Mouse (Mus musculus) CH12.LX (cell line): Measurements from ENCODE around the gene Ubash3b.

ENCODE experiments used
- CTCF ChIP-seq, 2 experiments: IDR thresholded peaks in 1 of 2; conservative IDR thresholded peaks in 1 of 2; 2 replicates each; pipeline ENCODE4 v1.5.1; 2011 to 2012; ENCODE audit warnings: low read depth in 2 of 2, low read length in 2 of 2, improper control_type of control experiment in 1 of 2, inconsistent platforms in 1 of 2, mild to moderate bottlenecking in 1 of 2, moderate library complexity in 1 of 2
- E2F4 ChIP-seq: IDR thresholded peaks from 2 replicates; pipeline ENCODE4 v1.6.1; 2011; ENCODE audit warnings: low read depth, low read length, improper control_type of control experiment; ENCODE audit not compliant: insufficient replicate concordance
- EP300 ChIP-seq: IDR thresholded peaks from 2 replicates; pipeline ENCODE4 v1.6.1; 2011; ENCODE audit warnings: low read length, improper control_type of control experiment
- GABPA ChIP-seq: IDR thresholded peaks from 2 replicates; pipeline ENCODE4 v1.6.1; 2012; ENCODE audit warnings: low read depth, low read length, improper control_type of control experiment, inconsistent platforms; ENCODE audit not compliant: insufficient replicate concordance
- HCFC1 ChIP-seq: IDR thresholded peaks from 2 replicates; pipeline ENCODE4 v1.6.1; 2012; ENCODE audit warnings: low read depth, mild to moderate bottlenecking, inconsistent platforms, low read length, improper control_type of control experiment
- IRF4 ChIP-seq: IDR thresholded peaks from 2 replicates; pipeline ENCODE4 v1.6.1; 2014; ENCODE audit warnings: low read depth, mild to moderate bottlenecking, inconsistent platforms, low read length, improper control_type of control experiment
- MAX ChIP-seq: IDR thresholded peaks from 2 replicates; pipeline ENCODE4 v1.6.1; 2011; ENCODE audit warnings: low read length, improper control_type of control experiment
- MEF2A ChIP-seq: IDR thresholded peaks from 2 replicates; pipeline ENCODE4 v1.6.1; 2014; ENCODE audit warnings: low read depth, mild to moderate bottlenecking, inconsistent platforms, low read length, improper control_type of control experiment, borderline replicate concordance
- MYC ChIP-seq: IDR thresholded peaks from 2 replicates; pipeline ENCODE4 v1.6.1; 2011; ENCODE audit warnings: low read depth, mild to moderate bottlenecking, improper control_type of control experiment, low read length
- POLR2A ChIP-seq: IDR thresholded peaks from 2 replicates; pipeline ENCODE4 v1.6.1; 2011; ENCODE audit warnings: low read depth, mild to moderate bottlenecking, improper control_type of control experiment, low read length
- POLR2AphosphoS2 ChIP-seq: IDR thresholded peaks from 2 replicates; pipeline ENCODE4 v1.6.1; 2011; ENCODE audit warnings: low read depth, low read length, improper control_type of control experiment
- SMC3 ChIP-seq: IDR thresholded peaks from 2 replicates; pipeline ENCODE4 v1.6.1; 2011; ENCODE audit warnings: low read depth, low read length, improper control_type of control experiment
- TCF12 ChIP-seq: IDR thresholded peaks from 2 replicates; pipeline ENCODE4 v1.6.1; 2014; ENCODE audit warnings: low read depth, mild to moderate bottlenecking, inconsistent platforms, low read length, improper control_type of control experiment
- ZKSCAN1 ChIP-seq: IDR thresholded peaks from 2 replicates; pipeline ENCODE4 v1.6.1; 2012; ENCODE audit warnings: low read depth, inconsistent platforms, low read length, improper control_type of control experiment, borderline replicate concordance

GRCm38 (mm10) chr9:41021690-41022089 is 139.8 kb downstream of the Ubash3b start:
- TF ChIP-seq CTCF (conservative IDR thresholded peaks at IDR 0.05 in 1 of 2, IDR thresholded peaks at IDR 0.05 in 1 of 2; ENCODE audit: low read depth in 2 of 2, low read length in 2 of 2) (no peak), POLR2AphosphoS2 (no peak), SMC3 (no peak), E2F4 (no peak), EP300 (no peak), TCF12 (no peak), GABPA (no peak), MAX (no peak), MEF2A (no peak), POLR2A (no peak), HCFC1 (no peak), IRF4 (no peak), ZKSCAN1 (no peak), MYC (no peak)
